Mouse (Mus musculus): ENCODE results near the gene Tigd4. TPM values are rescaled to one million over a fixed set of nuclear protein-coding genes. Genes with fewer than 3 reads are reported as not detected.

The Tigd4 gene
- polyA plus RNA-seq (2012; rRNA removed) = 0.02 and 0.16 TPM in 2 replicates

GRCm38 (mm10) chr3:84593274-84593673 lies at the start of gene Tigd4:
Tigd4 (plus strand) TSS chr3:84593574.

DNA sequence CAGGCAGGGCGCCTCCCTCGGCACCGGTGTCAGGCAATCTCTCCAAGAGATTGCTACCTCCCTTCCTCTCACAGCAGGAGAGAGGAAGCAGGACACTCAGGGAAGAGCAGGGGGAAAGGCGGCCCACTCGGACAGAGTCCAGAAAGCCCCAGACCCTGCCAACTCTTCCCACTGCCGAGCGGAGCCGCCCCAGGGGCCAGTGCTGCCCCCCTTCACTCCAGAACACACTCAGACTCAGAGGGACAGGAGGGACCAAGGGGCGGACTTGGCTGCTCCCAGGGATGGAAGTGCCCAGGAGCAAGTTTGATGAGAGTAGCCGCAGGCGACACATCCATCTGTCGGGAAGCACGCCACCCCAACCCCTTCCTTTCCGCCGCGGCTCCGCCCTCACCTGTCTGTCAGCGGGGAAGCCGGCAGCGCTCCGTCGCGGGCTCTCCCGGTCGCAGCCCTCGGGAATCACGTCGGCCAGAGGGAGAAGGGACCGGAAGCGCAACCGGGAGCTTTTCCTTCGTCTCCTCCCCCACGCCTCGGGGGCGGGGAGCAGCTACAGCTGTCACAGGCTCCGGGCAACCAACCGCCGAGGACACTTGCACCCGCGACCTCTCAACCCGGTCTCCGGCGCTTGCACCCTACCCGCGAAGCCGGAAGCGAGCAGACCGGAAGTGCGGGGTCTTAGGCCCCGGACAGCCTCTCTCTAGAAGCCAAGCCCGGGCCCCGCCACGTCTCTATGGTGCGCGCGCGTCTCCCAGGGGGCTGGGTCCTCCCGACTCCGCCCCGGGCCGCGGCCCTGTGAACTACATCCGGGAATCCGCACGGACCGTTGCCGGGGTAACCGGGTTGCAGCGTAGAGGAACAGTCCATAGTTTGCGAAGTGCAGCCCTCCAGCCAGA lies 11.1 kb upstream of the Tigd4 start, which contains the start of gene Arfip1:
Gene Arfip1, minus strand, starts transcription at position 603 of the 890 bp plus-strand sequence.

Other genes starting within 250 kb of the Tigd4 start
- gene Fhdc1, start 113.1 kb upstream of the Tigd4 start, polyA plus RNA-seq (2012; rRNA removed) = 2.0 and 3.1 TPM in 2 replicates
- gene Arfip1, start 10.9 kb upstream of the Tigd4 start, polyA plus RNA-seq (2012; rRNA removed) = 16.0 and 17.2 TPM in 2 replicates
- gene Tmem154, start 72.6 kb downstream of the Tigd4 start, polyA plus RNA-seq (2012; rRNA removed) = 1.2 TPM in 2 replicates
- 21.5 and 24.7 TPM in 2 replicates for gene Fbxw7, start 221.7 kb downstream of the Tigd4 start, polyA plus RNA-seq (2012; rRNA removed)